Mouse (Mus musculus): ENCODE results near the gene G0s2. TPM values are rescaled to one million over a fixed set of nuclear protein-coding genes. Genes with fewer than 3 reads are reported as not detected.

G0s2 gene
- polyA plus RNA-seq, 1 experiment from 2014 or later, result 17.9 TPM

DNA sequence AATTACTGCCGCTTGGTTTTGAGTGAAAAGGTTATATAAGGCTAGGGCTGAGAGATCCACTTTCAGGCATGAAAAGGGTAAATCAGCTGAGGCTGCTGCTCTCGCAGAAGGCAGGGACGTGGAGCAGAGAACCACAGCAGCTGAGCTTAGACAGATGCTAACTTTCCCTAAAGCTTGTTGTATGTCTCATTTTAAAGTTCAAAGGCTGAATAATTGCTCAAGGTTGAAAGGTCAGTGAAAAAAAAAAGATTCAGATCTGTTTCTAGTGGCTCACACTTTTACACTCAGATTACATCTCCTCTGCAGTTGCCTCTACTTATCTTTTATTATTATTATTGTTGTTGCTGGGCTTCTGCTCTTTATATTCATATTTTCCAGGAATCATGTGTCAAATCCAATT is 47.5 kb downstream of the G0s2 start:
- ATAC-seq (ENCODE audit: low FRiP score, low TSS enrichment), result no peak
- H3K9ac ChIP-seq (ENCODE audit: low read depth, low read length), result no peak overlapping the region
- 19% methylated on average over 3 of the region's 3 CpGs for WGBS

More for the DNA sequence above, 47.5 kb downstream of the G0s2 start:
- no peak overlapping the region for H3K27ac ChIP-seq (ENCODE audit: low read depth, low read length)
- no peaks in the 10 kb centered on the region for H3K36me3 ChIP-seq (ENCODE audit: control insufficient read depth, insufficient read depth, low read length)
- H3K4me3 ChIP-seq (ENCODE audit: low read length), result no peak overlapping the region
- H3K4me1 ChIP-seq (ENCODE audit: control insufficient read depth, insufficient read depth, low read length), result 0 out of 2 replicates have a peak, but pooled peaks cover 3% of the 10 kb centered on the region
- H3K4me2 ChIP-seq (replicated peaks; ENCODE audit: low read depth, low read length), result no peak overlapping the region
- no peaks in the 10 kb centered on the region for H3K9me3 ChIP-seq (ENCODE audit: control insufficient read depth, low read length)
- H3K27me3 ChIP-seq (ENCODE audit: control insufficient read depth, insufficient read depth, low read length), result no peaks in the 10 kb centered on the region

Other genes with a start within 250 kb of the G0s2 start
- 2.6 and 3.2 TPM in 2 replicates for gene Syt14, start 237.4 kb downstream of the G0s2 start, polyA plus RNA-seq (2014; fragmentation: Nextera tagmentation; extraction: Ambion mirVana)
- gene Diexf, start 142.9 kb downstream of the G0s2 start, polyA plus RNA-seq (2014; fragmentation: Nextera tagmentation; extraction: Ambion mirVana), result 9.0 and 11.0 TPM in 2 replicates
- gene Irf6, start 120.1 kb downstream of the G0s2 start, polyA plus RNA-seq (2014; fragmentation: Nextera tagmentation; extraction: Ambion mirVana), result 7.4 and 16.1 TPM in 2 replicates
- gene A130010J15Rik, start 105.2 kb downstream of the G0s2 start, polyA plus RNA-seq (2014; fragmentation: Nextera tagmentation; extraction: Ambion mirVana), result 13.1 and 16.0 TPM in 2 replicates
- 0.50 and 1.6 TPM in 2 replicates for gene Traf3ip3, start 71.5 kb downstream of the G0s2 start, polyA plus RNA-seq (2014; fragmentation: Nextera tagmentation; extraction: Ambion mirVana)
- gene Lamb3, start 65.5 kb downstream of the G0s2 start, polyA plus RNA-seq (2014; fragmentation: Nextera tagmentation; extraction: Ambion mirVana), result 0.29 and 0.49 TPM in 2 replicates
- 0.46 and 1.6 TPM in 2 replicates for gene Hsd11b1, start 9.1 kb downstream of the G0s2 start, polyA plus RNA-seq (2014; fragmentation: Nextera tagmentation; extraction: Ambion mirVana)
- 10.2 and 13.4 TPM in 2 replicates for gene Camk1g, start 97.1 kb upstream of the G0s2 start, polyA plus RNA-seq (2014; fragmentation: Nextera tagmentation; extraction: Ambion mirVana)

Data from kidney, embryonic 14.5 days (tissue).